Mouse (Mus musculus): Measurements from ENCODE around the gene Ugt1a6a.
"Not testable (repeated sequence)": the region's sequence is repeated elsewhere in the genome, so short reads cannot be mapped to it uniquely, and the experiment has no call there.

Ugt1a6a gene

GRCm38 (mm10) chr1:88134457-88135011 is at the start of gene Ugt1a6a:
Gene Ugt1a6a, plus strand, starts transcription at chr1:88134809.
- DNase-seq, result not testable (repeated sequence)

GRCm38 (mm10) chr1:88086125-88086524 is 48.5 kb upstream of the Ugt1a6a start:
- no peak for DNase-seq

GRCm38 (mm10) chr1:88087513-88087912 is 47.1 kb upstream of the Ugt1a6a start, which contains the start of gene Ugt1a8:
Gene Ugt1a8, plus strand, starts transcription at chr1:88087813.
- no peak for DNase-seq

- no peak for DNase-seq
Observed at GRCm38 (mm10) chr1:88092341-88092740, 42.3 kb upstream of the Ugt1a6a start.

- DNase-seq, result not testable (repeated sequence)
Observed at GRCm38 (mm10) chr1:88094270-88094676, 40.3 kb upstream of the Ugt1a6a start.

- DNase-seq, result no peak
Observed at GRCm38 (mm10) chr1:88094941-88095492, 39.6 kb upstream of the Ugt1a6a start, which contains the start of gene Ugt1a7c. Gene Ugt1a7c, plus strand, starts transcription at chr1:88095062.

- not testable (repeated sequence) for DNase-seq
Observed at GRCm38 (mm10) chr1:88098546-88098945, 36.1 kb upstream of the Ugt1a6a start.

- DNase-seq, result not testable (repeated sequence)
Observed at GRCm38 (mm10) chr1:88099691-88100090, 34.9 kb upstream of the Ugt1a6a start.

GRCm38 (mm10) chr1:88103019-88103418 is 31.6 kb upstream of the Ugt1a6a start, which contains the start of gene Ugt1a6b:
Gene Ugt1a6b, plus strand, starts transcription at chr1:88103252.
- DNase-seq, result not testable (repeated sequence)

- DNase-seq, result not testable (repeated sequence)
Observed at GRCm38 (mm10) chr1:88103697-88104468, 30.7 kb upstream of the Ugt1a6a start.

GRCm38 (mm10) chr1:88104667-88105430 is 29.8 kb upstream of the Ugt1a6a start:
- DNase-seq, result no peak

- DNase-seq, result no peak
Observed at GRCm38 (mm10) chr1:88105656-88106055, 29.0 kb upstream of the Ugt1a6a start.

- DNase-seq, result not testable (repeated sequence)
Observed at GRCm38 (mm10) chr1:88109027-88109557, 25.5 kb upstream of the Ugt1a6a start.

- not testable (repeated sequence) for DNase-seq
Observed at GRCm38 (mm10) chr1:88109604-88110003, 25.0 kb upstream of the Ugt1a6a start.

GRCm38 (mm10) chr1:88112769-88113168 is 21.8 kb upstream of the Ugt1a6a start:
- DNase-seq, result not testable (repeated sequence)

- DNase-seq, result not testable (repeated sequence)
Observed at GRCm38 (mm10) chr1:88120550-88120949, 14.1 kb upstream of the Ugt1a6a start.

GRCm38 (mm10) chr1:88121521-88121920 is 13.1 kb upstream of the Ugt1a6a start:
- DNase-seq, result not testable (repeated sequence)

GRCm38 (mm10) chr1:88125827-88126360 is 8.7 kb upstream of the Ugt1a6a start:
- DNase-seq, result not testable (repeated sequence)

GRCm38 (mm10) chr1:88129091-88129490 is 5.5 kb upstream of the Ugt1a6a start:
- DNase-seq, result not testable (repeated sequence)

GRCm38 (mm10) chr1:88130223-88130622 is 4.4 kb upstream of the Ugt1a6a start:
- DNase-seq, result not testable (repeated sequence)

- DNase-seq, result no peak
Observed at GRCm38 (mm10) chr1:88133908-88134456, 627 bp upstream of the Ugt1a6a start.

Measured in spleen, adult 18-20 months (tissue).